Mouse (Mus musculus) left cerebral cortex, adult 2 months (tissue): ENCODE results near the gene Lims1. TPM values are rescaled to one million over a fixed set of nuclear protein-coding genes. Genes with fewer than 3 reads are reported as not detected.
A peak's percentile ranks its signal among the peaks of the same experiment; 100 is the strongest.

Experiments used
- DNase-seq, 2 experiments: peaks; one replicate each; pipeline ENCODE4 v3.0.0; 2021 to 2022; ENCODE audit warnings: low spot score in 2 of 2, mixed read lengths in 1 of 2; ENCODE audit errors: extremely low spot score in 1 of 2
- H3K27ac ChIP-seq: fragments of 200-600 bp; 2 replicates; pipeline ENCODE4 v1.8.1; 2022
- H3K4me3 ChIP-seq: fragments of 200-600 bp; 2 replicates; pipeline ENCODE4 v1.8.1; 2022
- CTCF ChIP-seq: fragments of 200-600 bp; IDR thresholded peaks from 2 replicates; pipeline ENCODE4 v1.8.1; 2022; ENCODE audit warnings: antibody characterized with exemption, mild to moderate bottlenecking, moderate library complexity
- intact Hi-C: fragments of 180-260 bp; cut with DNase I; formaldehyde crosslinking; loops from one replicate; pipeline ENCODE4 v1.15.1; 2025
- total RNA-seq, 2 experiments: library from RNA; stranded (reverse); gene quantifications; 2 replicates each; pipeline ENCODE4 v1.2.3; 2021

Gene Lims1
- total RNA-seq, 2 experiments from 2014 or later, result 22.4 to 22.8 TPM

- Histone ChIP-seq H3K4me3 (no peak overlapping the region), H3K27ac (no peak overlapping the region)
- TF ChIP-seq CTCF, result no peak
- intact Hi-C loops, result no loop called here
- DNase-seq, result no peak
Observed at GRCm38 (mm10) chr10:58356460-58356859, 33.2 kb downstream of the Lims1 start.

- intact Hi-C loops, result loop anchor here (1.0 kb wide), 1 partner anchor 19 kb away; no protein-coding TSS in a partner anchor
- Histone ChIP-seq H3K4me3 (no peak overlapping the region), H3K27ac (no peak overlapping the region)
- DNase-seq, result no peak
- peak; percentile 79 for TF ChIP-seq CTCF
Observed at GRCm38 (mm10) chr10:58359123-58359522, 35.9 kb downstream of the Lims1 start.

GRCm38 (mm10) chr10:58359952-58360351 lies 36.7 kb downstream of the Lims1 start:
- no peak for TF ChIP-seq CTCF
- Histone ChIP-seq H3K4me3 (no peak overlapping the region), H3K27ac (no peak overlapping the region)
- intact Hi-C loops, result loop anchor here (1.0 to 2.0 kb wide), 2 partner anchors 18 to 87 kb away; partner anchors contain the start of gene Ranbp2
- no peak for DNase-seq

- peak; percentile 68 for TF ChIP-seq CTCF
- intact Hi-C loops, result no loop called here
- H3K27ac ChIP-seq, result 0 out of 2 replicates have a peak overlapping the region, but pooled peaks have one; percentile 4
Observed at GRCm38 (mm10) chr10:58362745-58363144, 39.5 kb downstream of the Lims1 start.

GRCm38 (mm10) chr10:58364770-58365515 lies 41.7 kb downstream of the Lims1 start:
- no peak for DNase-seq
- Histone ChIP-seq H3K4me3 (no peak overlapping the region), H3K27ac (no peak overlapping the region; the same call in 1 of the 2 replicates)
- TF ChIP-seq CTCF, result no peak
- intact Hi-C loops, result no loop called here

More at GRCm38 (mm10) chr10:58362745-58363144, 39.5 kb downstream of the Lims1 start:
- no peak for DNase-seq
- no peak overlapping the region for H3K4me3 ChIP-seq

- no peak; the same call in 1 of the 2 replicates for TF ChIP-seq CTCF
- DNase-seq, result no peak
- no peak overlapping the region for H3K4me3 ChIP-seq
- intact Hi-C loops, result no loop called here
- peak overlapping the region; percentile 66 for H3K27ac ChIP-seq
Observed at GRCm38 (mm10) chr10:58368791-58369706, 45.8 kb downstream of the Lims1 start.

- Histone ChIP-seq H3K27ac (peak overlapping the region; percentile 66), H3K4me3 (no peak overlapping the region)
- intact Hi-C loops, result loop anchor here (1.0 to 2.0 kb wide), 2 partner anchors 14 to 77 kb away; partner anchors contain the start of gene Ranbp2
- no peak for TF ChIP-seq CTCF
- DNase-seq, result no peak
Observed at GRCm38 (mm10) chr10:58369707-58370093, 46.4 kb downstream of the Lims1 start.

- no peak for TF ChIP-seq CTCF
- DNase-seq, result no peak
- intact Hi-C loops, result loop anchor here (1.0 to 2.0 kb wide), 2 partner anchors 13 to 77 kb away; partner anchors contain the start of gene Ranbp2
- H3K27ac ChIP-seq, result peak overlapping the region; percentile 77
- no peak overlapping the region for H3K4me3 ChIP-seq
Observed at GRCm38 (mm10) chr10:58370143-58370542, 46.9 kb downstream of the Lims1 start.

- DNase-seq, result no peak
- intact Hi-C loops, result loop anchor here (1.0 to 2.0 kb wide), 2 partner anchors 13 to 76 kb away; partner anchors contain the start of gene Ranbp2
- Histone ChIP-seq H3K27ac (peak overlapping the region; percentile 77), H3K4me3 (no peak overlapping the region)
- no peak for TF ChIP-seq CTCF
Observed at GRCm38 (mm10) chr10:58370559-58370958, 47.3 kb downstream of the Lims1 start.

GRCm38 (mm10) chr10:58371279-58371842 lies 48.1 kb downstream of the Lims1 start:
- DNase-seq, result no peak
- 0 out of 2 replicates have a peak overlapping the region, but pooled peaks have one; percentile 3 for H3K4me3 ChIP-seq
- intact Hi-C loops, result loop anchor here (2.0 kb wide), 1 partner anchor 75 kb away; the partner anchor contains the start of gene Ranbp2
- TF ChIP-seq CTCF, result no peak
- H3K27ac ChIP-seq, result peak overlapping the region; percentile 77

GRCm38 (mm10) chr10:58372430-58373030 lies 49.3 kb downstream of the Lims1 start:
- peak overlapping the region; percentile 72 for H3K27ac ChIP-seq
- intact Hi-C loops, result no loop called here
- no peak for DNase-seq
- no peak for TF ChIP-seq CTCF
- no peak overlapping the region for H3K4me3 ChIP-seq
